ENCODE assay signal across 10 mouse cellular contexts in genomic region chr19:11044671-11044995, GRCm38 (mm10). TPM values are rescaled to one million over a fixed set of nuclear protein-coding genes. Genes with fewer than 3 reads are reported as not detected.
DNase-seq lines count a peak whose midpoint lies in the region; ATAC-seq and TF ChIP-seq lines count a peak whose summit lies in the region.
"Had no signal": no experiment of that assay in that cellular context is flagged by ENCODE, and none has a peak within 500 bp of the region (broad histone marks: within the 10 kb centered on the region; RNA-seq: fewer than 3 reads in every experiment).

No protein-coding gene starts in this region.

- no peaks in the 10 kb centered on the region for H3K36me3 ChIP-seq in heart, postnatal 0 days (replicated peaks; ENCODE audit: control insufficient read depth, insufficient read depth, low read length)
- no peaks in the 10 kb centered on the region for H3K36me3 ChIP-seq in hindbrain, embryonic 16.5 days (ENCODE audit: control insufficient read depth, insufficient read depth, low read length)
- no peaks in the 10 kb centered on the region for H3K36me3 ChIP-seq in midbrain, embryonic 13.5 days

- DNase-seq in heart, postnatal 0 days (ENCODE audit: low spot score), result no peak
- no peak for DNase-seq in heart, adult 11 months
- no peak for DNase-seq in left cerebral cortex, postnatal 4 days
- DNase-seq in left cerebral cortex, postnatal 36 days (ENCODE audit: low spot score in 2 of 2), result no peak
- DNase-seq in B cell, adult 2 months, result no peak

- no peaks in the 10 kb centered on the region for H3K4me1 ChIP-seq in heart, postnatal 0 days (ENCODE audit: control insufficient read depth, insufficient read depth)
- no peaks in the 10 kb centered on the region for H3K4me1 ChIP-seq in cortical plate, adult 2 months (ENCODE audit: control insufficient read depth, insufficient read depth, low read length)
- no peaks in the 10 kb centered on the region for H3K4me1 ChIP-seq in hindbrain, embryonic 16.5 days (ENCODE audit: control insufficient read depth, insufficient read depth, low read depth, low read length)
- H3K4me1 ChIP-seq in midbrain, embryonic 13.5 days (replicated peaks), result no peaks in the 10 kb centered on the region

- peak overlapping the region; percentile 65 for H3K4me2 ChIP-seq in heart, postnatal 0 days (ENCODE audit: low read depth, low read length)
- peak overlapping the region; percentile 90 for H3K4me2 ChIP-seq in hindbrain, embryonic 16.5 days (ENCODE audit: low read length)
- peak overlapping the region; percentile 59 for H3K4me2 ChIP-seq in midbrain, embryonic 13.5 days (replicated peaks)

- intact Hi-C loops in left cerebral cortex, postnatal 4 days (cut with DNase I), result no loop called here
- intact Hi-C loops in left cerebral cortex, postnatal 36 days (cut with DNase I), result no loop called here

- ATAC-seq in heart, postnatal 0 days (ENCODE audit: insufficient read depth, low read depth), result peak; percentile 52; the same call in 1 of the 2 replicates
- ATAC-seq in hindbrain, embryonic 16.5 days, result peak; percentile 89
- peak; percentile 75 for ATAC-seq in midbrain, embryonic 13.5 days

- no peaks in the 10 kb centered on the region for H3K27me3 ChIP-seq in heart, postnatal 0 days (ENCODE audit: control insufficient read depth, insufficient read depth, low read length)
- H3K27me3 ChIP-seq in hindbrain, embryonic 16.5 days (replicated peaks; ENCODE audit: control insufficient read depth, insufficient read depth, low read length), result no peaks in the 10 kb centered on the region
- 0 out of 2 replicates have a peak, but pooled peaks cover 4% of the 10 kb centered on the region for H3K27me3 ChIP-seq in midbrain, embryonic 13.5 days

- no peak for TF ChIP-seq EP300 in heart, postnatal 0 days (IDR thresholded peaks at IDR 0.05; ENCODE audit: low read depth)

- no peak for TF ChIP-seq POLR2A in cortical plate, adult 2 months (IDR thresholded peaks at IDR 0.05; ENCODE audit: extremely low read depth, insufficient read depth, low read length)

- 13% methylated on average over 5 of the region's 5 CpGs for WGBS in heart, postnatal 0 days
- WGBS in hindbrain, embryonic 16.5 days, result 18% methylated on average over 5 of the region's 5 CpGs
- 34% methylated on average over 5 of the region's 5 CpGs for WGBS in midbrain, embryonic 13.5 days

- no peaks in the 10 kb centered on the region for H3K9me3 ChIP-seq in heart, postnatal 0 days (replicated peaks; ENCODE audit: control insufficient read depth, low read length)
- no peaks in the 10 kb centered on the region for H3K9me3 ChIP-seq in hindbrain, embryonic 16.5 days (ENCODE audit: control insufficient read depth, low read length)
- H3K9me3 ChIP-seq in midbrain, embryonic 13.5 days, result no peaks in the 10 kb centered on the region

- H3K9ac ChIP-seq in heart, postnatal 0 days (replicated peaks; ENCODE audit: low read depth, low read length), result no peak overlapping the region
- peak overlapping the region; percentile 63; the same call in 1 of the 2 replicates for H3K9ac ChIP-seq in hindbrain, embryonic 16.5 days (ENCODE audit: low read depth, low read length)
- peak overlapping the region; percentile 44; the same call in 1 of the 2 replicates for H3K9ac ChIP-seq in midbrain, embryonic 13.5 days (replicated peaks)

- peak overlapping the region; percentile 32 for H3K4me3 ChIP-seq in heart, postnatal 0 days (ENCODE audit: low read depth, low read length)
- peak overlapping the region; percentile 23; the same call in 1 of the 2 replicates for H3K4me3 ChIP-seq in cortical plate, adult 2 months (ENCODE audit: insufficient read depth, low read length)
- peak overlapping the region; percentile 50 for H3K4me3 ChIP-seq in hindbrain, embryonic 16.5 days (ENCODE audit: low read length)
- peak overlapping the region; percentile 40 for H3K4me3 ChIP-seq in midbrain, embryonic 13.5 days (replicated peaks)

- no peak for TF ChIP-seq CTCF in heart, postnatal 0 days (IDR thresholded peaks at IDR 0.05; ENCODE audit: low read depth)
- TF ChIP-seq CTCF in cortical plate, adult 2 months (IDR thresholded peaks at IDR 0.05; ENCODE audit: extremely low read depth, insufficient read depth, low read length), result no peak

- H3K27ac ChIP-seq in heart, postnatal 0 days (ENCODE audit: low read depth), result no peak overlapping the region
- H3K27ac ChIP-seq in cortical plate, adult 2 months (ENCODE audit: insufficient read depth, low read length), result no peak overlapping the region
- no peak overlapping the region for H3K27ac ChIP-seq in hindbrain, embryonic 16.5 days (ENCODE audit: low read depth, low read length)
- no peak overlapping the region for H3K27ac ChIP-seq in midbrain, embryonic 13.5 days

RNA-seq across cellular contexts. Expression of gene Ms4a18, which starts 26.8 kb away (rescaled TPM):
- not detected in 2 replicates for total RNA-seq in heart, postnatal 0 days (2014; rRNA removed; ENCODE audit: low replicate concordance)
- not detected in 2 replicates for polyA plus RNA-seq in heart, postnatal 0 days (2015; fragmentation: Nextera tagmentation; extraction: Ambion mirVana)
- polyA plus RNA-seq in cortical plate, adult 2 months (2012; rRNA removed), result not detected in 2 replicates
- not detected in 2 replicates for polyA plus RNA-seq in hindbrain, embryonic 16.5 days (2015; fragmentation: Nextera tagmentation; extraction: Ambion mirVana)
- polyA plus RNA-seq in midbrain, embryonic 13.5 days (2015; fragmentation: Nextera tagmentation; extraction: Ambion mirVana), result not detected in 2 replicates
- total RNA-seq in left cerebral cortex, postnatal 4 days (2021), result not detected
- total RNA-seq in left cerebral cortex, postnatal 36 days (2021), result not detected
- total RNA-seq: ES-E14 had no signal
- polyA plus RNA-seq: cerebellum, adult 2 months had no signal

RNA-seq across cellular contexts. Expression of gene Ms4a8a, which starts 36.3 kb away (rescaled TPM):
- total RNA-seq in heart, postnatal 0 days (2014; rRNA removed; ENCODE audit: low replicate concordance), result not detected in 2 replicates
- not detected in 2 replicates for polyA plus RNA-seq in heart, postnatal 0 days (2015; fragmentation: Nextera tagmentation; extraction: Ambion mirVana)
- polyA plus RNA-seq in cortical plate, adult 2 months (2012; rRNA removed), result 0.11 and 0.13 TPM in 2 replicates
- not detected in 2 replicates for polyA plus RNA-seq in hindbrain, embryonic 16.5 days (2015; fragmentation: Nextera tagmentation; extraction: Ambion mirVana)
- not detected in 2 replicates for polyA plus RNA-seq in midbrain, embryonic 13.5 days (2015; fragmentation: Nextera tagmentation; extraction: Ambion mirVana)
- not detected for total RNA-seq in left cerebral cortex, postnatal 4 days (2021)
- not detected for total RNA-seq in left cerebral cortex, postnatal 36 days (2021)
- total RNA-seq: ES-E14 had no signal
- polyA plus RNA-seq: cerebellum, adult 2 months had no signal

RNA-seq across cellular contexts. Expression of gene Ms4a15, which starts 51.6 kb away (rescaled TPM):
- total RNA-seq in heart, postnatal 0 days (2014; rRNA removed; ENCODE audit: low replicate concordance), result not detected in 2 replicates
- polyA plus RNA-seq in heart, postnatal 0 days (2015; fragmentation: Nextera tagmentation; extraction: Ambion mirVana), result not detected in 2 replicates
- not detected in 2 replicates for polyA plus RNA-seq in cortical plate, adult 2 months (2012; rRNA removed)
- polyA plus RNA-seq in hindbrain, embryonic 16.5 days (2015; fragmentation: Nextera tagmentation; extraction: Ambion mirVana), result not detected in 2 replicates
- polyA plus RNA-seq in midbrain, embryonic 13.5 days (2015; fragmentation: Nextera tagmentation; extraction: Ambion mirVana), result not detected in 2 replicates
- under 1 TPM in 1 of 2 experiments, not detected in 1; 0.22 TPM for total RNA-seq in left cerebral cortex, postnatal 4 days (2021)
- total RNA-seq in left cerebral cortex, postnatal 36 days (2021), result under 1 TPM in 1 of 2 experiments, not detected in 1; 0.39 TPM
- total RNA-seq: ES-E14 had no signal
